In the genomic region with DNA sequence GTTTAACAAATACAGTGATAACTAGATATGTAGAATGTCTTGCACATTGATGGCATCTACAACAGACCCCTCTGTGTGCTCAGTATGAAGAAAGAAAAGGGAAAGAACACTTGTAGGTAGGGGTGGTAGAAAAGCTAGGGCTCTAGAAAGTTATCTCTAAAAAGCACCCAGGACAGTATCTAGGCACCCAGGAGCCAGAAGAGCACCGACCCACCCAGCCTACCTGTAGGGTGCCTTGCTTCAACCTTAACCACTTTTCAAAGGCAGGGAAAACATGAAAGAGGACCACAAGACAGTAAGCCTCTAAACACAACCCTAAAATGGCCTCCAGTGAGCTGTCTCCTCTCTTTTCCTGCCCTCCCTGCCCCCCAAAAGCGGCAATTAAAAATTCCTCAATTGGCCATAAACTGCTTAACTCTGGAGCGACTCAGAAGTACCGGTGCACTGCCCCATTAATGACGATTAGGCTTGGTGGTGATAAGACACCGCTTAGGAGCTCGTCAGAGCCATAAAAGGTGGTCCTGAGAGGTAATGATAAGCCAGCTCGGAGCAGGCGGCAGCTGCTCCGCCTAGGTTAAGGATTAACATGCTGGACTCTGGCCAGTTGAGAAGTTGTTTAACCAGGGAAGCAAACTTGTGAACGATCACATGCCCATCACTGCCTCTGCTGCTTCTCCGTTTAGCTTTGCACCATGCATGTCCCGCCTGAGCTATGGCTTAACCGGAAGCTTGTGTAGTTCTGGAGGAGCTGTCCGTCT, we compare ENCODE assay signal across 10 mouse cellular contexts.
DNase-seq lines count a peak whose midpoint lies in the region; ATAC-seq lines count a peak whose summit lies in the region.
"Had no signal": no experiment of that assay in that cellular context is flagged by ENCODE, and none has a peak within 500 bp of the region (broad histone marks: within the 10 kb centered on the region; RNA-seq: fewer than 3 reads in every experiment).

No protein-coding gene starts in this region.

- WGBS in heart, embryonic 13.5 days: 17% methylated on average over 15 of the region's 15 CpGs

- no peaks in the 10 kb centered on the region for H3K9me3 ChIP-seq in heart, embryonic 13.5 days

- ATAC-seq in heart, embryonic 13.5 days (ENCODE audit: extremely low read depth, insufficient number of reproducible peaks, low FRiP score, low TSS enrichment): peak; percentile 50; the same call in 1 of the 2 replicates
- ATAC-seq in erythroid progenitor cell, adult 5-6 weeks (replicated peaks; ENCODE audit: low FRiP score, poor library complexity, severe bottlenecking): peak; percentile 86

- peak overlapping the region; percentile 24 for H3K4me3 ChIP-seq in heart, embryonic 13.5 days
- H3K4me3 ChIP-seq: layer of hippocampus, adult 2 months had no signal

- H3K9ac ChIP-seq in heart, embryonic 13.5 days: peak overlapping the region; percentile 66

- peaks cover 96% of the 10 kb centered on the region for H3K4me1 ChIP-seq in heart, embryonic 13.5 days

- peaks cover 6% of the 10 kb centered on the region for H3K36me3 ChIP-seq in heart, embryonic 13.5 days

- H3K27me3 ChIP-seq in heart, embryonic 13.5 days (replicated peaks): no peaks in the 10 kb centered on the region

- no peak for DNase-seq in heart, adult 11 months
- DNase-seq in kidney, postnatal 25 days: peak; percentile 89 to 90
- DNase-seq in spleen, postnatal 14 days (ENCODE audit: low spot score in 2 of 2): peak; percentile 12 to 20
- DNase-seq in left cerebral cortex, adult 18-20 months (ENCODE audit: low spot score in 2 of 2): no peak
- no peak for DNase-seq in MN1 (ENCODE audit: low spot score)
- DNase-seq in layer of hippocampus, adult 9-11 months: no peak
- DNase-seq: cerebellum, postnatal 14 days had no signal

- H3K27ac ChIP-seq in heart, embryonic 13.5 days (replicated peaks): peak overlapping the region; percentile 91
- H3K27ac ChIP-seq: layer of hippocampus, adult 2 months had no signal

- peak overlapping the region; percentile 57 for H3K4me2 ChIP-seq in heart, embryonic 13.5 days

Comparison
In these comparisons a context has a peak if more than half of its experiments do, and no peak if none do; other contexts are left out.
1. DNase-seq: peak in kidney, postnatal 25 days (2 of 2) and spleen, postnatal 14 days (2 of 2); none in heart, adult 11 months (single experiment), left cerebral cortex, adult 18-20 months (0 of 2), MN1 (single experiment) and layer of hippocampus, adult 9-11 months (single experiment).